Mouse (Mus musculus) kidney, adult 2 months (tissue): ENCODE measurements around the gene Ankrd40.

Experiments used
- CTCF ChIP-seq: fragments of 200-500 bp; conservative IDR thresholded peaks from 2 replicates; pipeline ENCODE4 v1.5.1; 2011; ENCODE audit warnings: low read depth, mild to moderate bottlenecking, control low read depth, low read length, moderate library complexity, mixed read lengths; ENCODE audit not compliant: insufficient read depth, insufficient read length
- POLR2A ChIP-seq: fragments of 200-500 bp; IDR thresholded peaks from one replicate; pipeline ENCODE4 v1.6.1; 2011; ENCODE audit warnings: low read depth, low read length, control low read depth

DNA sequence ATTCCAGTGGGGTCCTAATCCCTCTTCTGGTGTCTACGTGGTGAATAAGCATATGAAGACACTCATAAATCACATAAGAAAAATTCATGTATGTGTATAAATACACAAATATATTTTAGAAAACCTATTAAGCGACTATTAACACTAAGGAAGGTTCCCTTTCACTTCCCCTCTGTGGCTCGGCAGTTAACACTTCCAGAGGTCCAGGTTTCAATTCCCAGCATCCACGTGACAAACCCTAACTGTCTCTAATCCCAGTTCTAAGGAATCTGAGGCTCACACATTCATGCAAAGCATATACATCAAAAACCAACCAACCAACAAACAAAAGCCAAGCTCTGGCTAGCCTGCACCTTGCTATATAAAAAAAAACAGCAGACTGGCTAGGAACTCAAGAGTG lies 10.3 kb upstream of the Ankrd40 start:
- TF ChIP-seq POLR2A (no peak), CTCF (no peak)
